Mouse (Mus musculus) C2C12 (cell line): Measurements from ENCODE around the gene Ppp2r5d. TPM values are rescaled to one million over a fixed set of nuclear protein-coding genes. Genes with fewer than 3 reads are reported as not detected.
A peak's percentile ranks its signal among the peaks of the same experiment; 100 is the strongest.

Experiments
- H3K27me3 ChIP-seq: one replicate; pipeline ENCODE4 v1.6.1; 2011; ENCODE audit not compliant: control insufficient read depth, insufficient read depth, insufficient read length
- H3K36me3 ChIP-seq: one replicate; pipeline ENCODE4 v1.6.1; 2011; ENCODE audit not compliant: control insufficient read depth, insufficient read depth
- H3K4me3 ChIP-seq: one replicate; pipeline ENCODE4 v1.5.1; 2011; ENCODE audit warnings: mild to moderate bottlenecking, control low read depth; ENCODE audit not compliant: poor library complexity, insufficient read depth, severe bottlenecking
- H3K79me2 ChIP-seq: one replicate; pipeline ENCODE4 v1.6.1; 2011; ENCODE audit not compliant: control insufficient read depth, insufficient read depth
- H3K79me3 ChIP-seq: one replicate; pipeline ENCODE4 v1.6.1; 2011; ENCODE audit warnings: low read depth, control low read depth
- H3ac ChIP-seq: one replicate; pipeline ENCODE3; 2011; ENCODE audit warnings: low read depth; ENCODE audit not compliant: control insufficient read depth, insufficient read length
- CEBPB ChIP-seq: IDR thresholded peaks from one replicate; pipeline ENCODE4 v1.6.1; 2011; ENCODE audit warnings: low read depth, mild to moderate bottlenecking, control low read depth, moderate library complexity
- CTCF ChIP-seq: IDR thresholded peaks from one replicate; pipeline ENCODE4 v1.5.1; 2011; ENCODE audit not compliant: control insufficient read depth, insufficient read depth, insufficient read length
- FOSL1 ChIP-seq: IDR thresholded peaks from one replicate; pipeline ENCODE4 v1.8.0; 2011; ENCODE audit warnings: mild to moderate bottlenecking, low read length; ENCODE audit not compliant: poor library complexity, insufficient read depth, severe bottlenecking
- MAX ChIP-seq: IDR thresholded peaks from one replicate; pipeline ENCODE4 v1.6.1; 2011; ENCODE audit warnings: mild to moderate bottlenecking, control low read depth
- MYOD1 ChIP-seq: IDR thresholded peaks from one replicate; pipeline ENCODE4 v1.6.1; 2011; ENCODE audit warnings: low read depth; ENCODE audit not compliant: control insufficient read depth, insufficient read length
- MYOG ChIP-seq: IDR thresholded peaks from one replicate; pipeline ENCODE4 v1.6.1; 2011; ENCODE audit not compliant: control insufficient read depth, insufficient read length; ENCODE audit errors: extremely low read depth
- USF1 ChIP-seq: IDR thresholded peaks from one replicate; pipeline ENCODE4 v1.6.1; 2011; ENCODE audit warnings: low read depth, mild to moderate bottlenecking, control low read depth, moderate library complexity
- long read RNA-seq, 2 experiments: library from polyadenylated mRNA; unstranded; transcript quantifications; one replicate each; pipeline ENCODE4 v2.0.0; 2019 to 2020
- polyA plus RNA-seq: library from polyadenylated mRNA; unstranded; fragments of >200 nt; fragmentation: generic; extraction: Trizol; gene quantifications from one replicate; pipeline ENCODE4 v1.2.1, GENCODE M21; 2012; ENCODE audit warnings: missing spikeins

The Ppp2r5d gene
- polyA plus RNA-seq = 99.5 TPM
- long read RNA-seq, experiment 1, transcript Ppp2r5d-201 (15 exons, 2,926 nt) = major isoform, 34 of 70 reads
- long read RNA-seq, experiment 1, transcript Ppp2r5d-204 (15 exons, 3,038 nt) = minor isoform, 10 of 70 reads
- long read RNA-seq, experiment 1, partial matches to known transcripts = 9 of 70 reads
- long read RNA-seq, experiment 1, other reads (novel, unspliced or antisense) = 17 of 70 reads
- long read RNA-seq, experiment 2, transcript Ppp2r5d-204 (15 exons, 3,038 nt) = minor isoform, 101 of 730 reads
- long read RNA-seq, experiment 2, transcript Ppp2r5d-201 (15 exons, 2,926 nt) = major isoform, 562 of 730 reads
- long read RNA-seq, experiment 2, partial matches to known transcripts = 40 of 730 reads
- long read RNA-seq, experiment 2, other reads (novel, unspliced or antisense) = 27 of 730 reads

GRCm38 (mm10) chr17:46704887-46705835, at the start of gene Ppp2r5d:
TSS of gene Ppp2r5d (minus strand) at chr17:46705111.
- H3K79me3 ChIP-seq = peaks cover 32% of the 10 kb centered on the region
- TF ChIP-seq MAX (peak; percentile 5), MYOG (no peak)
- H3K4me3 ChIP-seq = peak within 1 kb of the TSS; percentile 78
- peaks cover 45% of the 10 kb centered on the region for H3K79me2 ChIP-seq
- peak within 1 kb of the TSS; percentile 95 for H3ac ChIP-seq
- peaks cover 7% of the 10 kb centered on the region for H3K36me3 ChIP-seq
- H3K27me3 ChIP-seq = no peaks in the 10 kb centered on the region

- peaks cover 1% of the 10 kb centered on the region for H3K27me3 ChIP-seq
- no peak for TF ChIP-seq MYOD1
- TF ChIP-seq FOSL1 = no peak
- TF ChIP-seq CEBPB = peak; percentile 73
- TF ChIP-seq USF1 = peak; percentile 82
- no peak for TF ChIP-seq CTCF
- no peak for TF ChIP-seq MYOG
- TF ChIP-seq MAX = peak; percentile 93
- peak within 1 kb of the TSS; percentile 53 for H3K4me3 ChIP-seq
Measured at GRCm38 (mm10) chr17:46751794-46752556, 47.1 kb upstream of the Ppp2r5d start, which contains the start of gene Cnpy3. TSS of gene Cnpy3 (minus strand) at chr17:46752214.

DNA sequence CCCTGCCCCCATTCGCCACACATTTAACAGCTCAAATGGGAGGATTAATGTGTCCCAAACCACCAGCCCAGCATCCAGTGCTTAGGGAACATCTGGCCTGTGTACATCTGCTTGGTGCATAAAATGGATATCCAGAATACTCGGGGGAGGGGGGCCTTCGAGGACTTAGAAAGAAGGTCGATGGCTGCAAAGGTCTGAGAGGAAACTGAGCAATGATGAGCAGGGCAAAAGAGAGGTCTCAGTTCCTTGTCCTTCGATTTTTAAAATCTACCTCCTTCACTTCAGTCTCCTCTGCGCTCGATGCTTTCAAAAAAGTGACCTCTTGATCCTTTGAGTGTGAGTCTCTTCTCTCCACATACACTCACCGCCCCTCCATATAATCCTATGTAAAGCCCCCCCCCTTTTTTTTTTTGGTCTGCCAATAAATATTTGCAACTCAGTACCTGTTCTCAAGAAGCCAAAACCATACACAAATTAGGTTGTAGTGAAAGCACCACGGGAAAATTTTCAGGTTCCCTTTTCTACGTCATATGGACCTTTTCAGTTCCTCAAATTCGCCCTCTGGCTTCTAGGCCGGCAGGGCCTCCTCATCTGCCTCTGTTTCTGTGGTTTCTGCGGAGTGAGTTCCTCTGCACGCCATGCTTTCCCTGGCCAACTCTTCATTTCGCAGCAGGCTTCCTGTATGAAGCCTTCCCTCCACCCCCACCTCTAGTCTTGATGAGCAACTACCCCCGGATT, 46.3 kb upstream of the Ppp2r5d start:
- TF ChIP-seq FOSL1 = no peak
- TF ChIP-seq CEBPB = no peak
- TF ChIP-seq MYOD1 = no peak
- TF ChIP-seq MYOG = no peak
- no peak for TF ChIP-seq CTCF
- no peak for TF ChIP-seq MAX
- TF ChIP-seq USF1 = no peak
- Histone ChIP-seq H3K79me3 (peaks cover 28% of the 10 kb centered on the region), H3ac (peak overlapping the region; percentile 55), H3K36me3 (peaks cover 4% of the 10 kb centered on the region), H3K4me3 (peak overlapping the region; percentile 53), H3K27me3 (no peaks in the 10 kb centered on the region), H3K79me2 (peaks cover 44% of the 10 kb centered on the region)

More at GRCm38 (mm10) chr17:46751794-46752556, 47.1 kb upstream of the Ppp2r5d start, which contains the start of gene Cnpy3:
- no peaks in the 10 kb centered on the region for H3K36me3 ChIP-seq
- H3K79me3 ChIP-seq = peaks cover 28% of the 10 kb centered on the region
- H3K79me2 ChIP-seq = peaks cover 44% of the 10 kb centered on the region
- H3ac ChIP-seq = peak within 1 kb of the TSS; percentile 55

- Histone ChIP-seq H3K79me2 (peaks cover 44% of the 10 kb centered on the region), H3K36me3 (peaks cover 7% of the 10 kb centered on the region), H3K79me3 (peaks cover 28% of the 10 kb centered on the region), H3ac (no peak overlapping the region), H3K27me3 (no peaks in the 10 kb centered on the region), H3K4me3 (peak overlapping the region; percentile 53)
- TF ChIP-seq MYOG (no peak), CEBPB (no peak), MAX (no peak), FOSL1 (no peak), USF1 (no peak), MYOD1 (no peak), CTCF (no peak)
Measured at GRCm38 (mm10) chr17:46750580-46750979, 45.7 kb upstream of the Ppp2r5d start.

DNA sequence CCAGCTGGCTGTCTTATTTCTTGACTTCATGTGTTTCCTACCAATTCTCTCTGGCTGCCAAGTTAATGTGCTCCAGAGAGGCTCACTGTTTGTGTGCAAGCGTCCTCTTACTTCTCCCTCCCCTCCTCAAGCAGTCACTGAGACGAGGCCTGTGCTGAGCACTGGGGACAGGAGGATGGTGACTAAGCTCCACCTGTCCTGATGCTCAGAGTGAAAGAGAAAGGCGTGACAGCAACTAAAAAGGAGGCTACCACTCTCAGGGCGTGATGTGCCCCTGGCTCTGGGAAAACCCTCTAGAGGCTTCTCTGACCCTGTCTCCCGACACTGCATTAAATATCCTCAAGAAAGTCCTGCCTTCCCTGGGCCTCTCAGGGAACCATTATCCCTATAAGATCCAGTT, 44.4 kb upstream of the Ppp2r5d start:
- peaks cover 44% of the 10 kb centered on the region for H3K79me2 ChIP-seq
- no peak overlapping the region for H3K4me3 ChIP-seq
- H3K36me3 ChIP-seq = peaks cover 16% of the 10 kb centered on the region
- H3K27me3 ChIP-seq = no peaks in the 10 kb centered on the region
- H3K79me3 ChIP-seq = peaks cover 28% of the 10 kb centered on the region
- H3ac ChIP-seq = no peak overlapping the region
- no peak for TF ChIP-seq MYOG
- no peak for TF ChIP-seq CEBPB
- no peak for TF ChIP-seq FOSL1
- TF ChIP-seq MYOD1 = no peak
- no peak for TF ChIP-seq MAX
- no peak for TF ChIP-seq CTCF
- TF ChIP-seq USF1 = no peak
